Mouse (Mus musculus): ENCODE measurements around the gene Dmkn. TPM values are rescaled to one million over a fixed set of nuclear protein-coding genes. Genes with fewer than 3 reads are reported as not detected.

The Dmkn gene
- total RNA-seq (2014; rRNA removed) (0.71 and 7.9 TPM in 2 replicates), polyA plus RNA-seq (2015; fragmentation: Nextera tagmentation; extraction: Ambion mirVana) (4.5 and 4.9 TPM in 2 replicates)

DNA sequence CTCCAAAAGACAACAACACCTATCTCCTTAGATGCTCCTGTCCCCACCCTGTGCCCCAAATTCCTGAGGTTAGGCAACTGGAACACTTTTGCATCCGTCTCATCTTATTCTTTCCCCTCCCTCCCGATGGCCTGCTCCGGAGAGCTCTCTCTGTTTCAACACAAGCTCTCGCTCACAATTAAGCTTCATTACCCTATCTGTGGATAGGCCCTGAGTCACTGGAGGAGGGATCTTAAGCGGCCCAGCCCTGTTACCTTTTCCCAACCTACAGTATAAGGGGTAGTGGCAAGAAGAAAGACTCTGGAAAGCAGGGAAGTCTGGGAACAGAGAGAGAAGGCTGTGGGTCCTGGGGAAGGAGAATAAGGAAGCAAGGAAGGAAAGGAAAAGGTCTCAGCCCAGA lies at the start of gene Dmkn:
Gene Dmkn, plus strand, starts transcription at position 301 of the 400 bp plus-strand sequence.
- H3K4me3 ChIP-seq (ENCODE audit: low read depth, low read length): no peak within 1 kb of the TSS
- H3K9ac ChIP-seq (replicated peaks; ENCODE audit: low read length, poor library complexity, severe bottlenecking): no peak within 1 kb of the TSS
- no peak within 1 kb of the TSS for H3K27ac ChIP-seq (ENCODE audit: low read depth, low read length)
- DNase-seq (ENCODE audit: low spot score) (no peak), ATAC-seq (ENCODE audit: low FRiP score) (no peak)
- TF ChIP-seq CTCF (IDR thresholded peaks at IDR 0.05): no peak
- H3K4me1 ChIP-seq (ENCODE audit: insufficient read depth, low read length): no peaks in the 10 kb centered on the region
- H3K9me3 ChIP-seq (ENCODE audit: low read length): no peaks in the 10 kb centered on the region
- H3K4me2 ChIP-seq (ENCODE audit: low read depth, low read length, poor library complexity, severe bottlenecking): no peak within 1 kb of the TSS
- WGBS: 38% methylated on average over 5 of the region's 5 CpGs
- H3K27me3 ChIP-seq (ENCODE audit: insufficient read depth, low read length): no peaks in the 10 kb centered on the region
- H3K36me3 ChIP-seq (ENCODE audit: insufficient read depth, low read length): no peaks in the 10 kb centered on the region

DNA sequence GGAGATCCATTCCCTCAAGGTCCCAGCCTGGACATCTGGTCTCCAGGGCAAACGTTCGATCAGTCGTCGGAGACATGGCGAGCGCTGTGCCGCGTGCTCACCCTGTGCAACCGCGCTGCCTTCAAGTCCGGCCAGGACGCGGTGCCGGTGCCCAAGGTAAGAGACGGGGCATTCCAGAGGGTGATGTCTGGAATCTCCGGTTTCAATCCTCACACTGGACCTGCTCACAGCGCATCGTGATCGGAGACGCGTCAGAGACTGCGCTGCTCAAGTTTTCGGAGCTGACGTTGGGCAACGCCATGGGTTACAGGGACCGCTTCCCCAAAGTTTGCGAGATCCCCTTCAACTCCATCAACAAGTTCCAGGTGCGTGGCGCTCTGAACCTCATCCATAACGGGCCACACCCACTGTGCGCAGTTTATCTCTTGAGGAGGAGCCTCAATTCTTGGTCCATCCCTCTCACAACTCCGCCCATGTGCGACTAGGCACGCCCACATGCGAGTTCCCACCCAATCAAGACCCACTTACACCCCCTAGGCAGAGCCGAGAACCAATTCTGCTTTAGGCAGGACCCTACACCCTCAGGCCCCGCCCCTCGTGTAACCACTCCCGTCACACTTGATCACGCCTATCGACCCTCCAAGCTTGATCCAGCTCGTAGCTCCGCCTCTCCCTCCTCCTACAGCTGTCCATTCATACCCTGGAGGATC lies 46.4 kb upstream of the Dmkn start:
- no peak for TF ChIP-seq CTCF (IDR thresholded peaks at IDR 0.05)
- WGBS: 2% methylated on average over 43 of the region's 43 CpGs
- ATAC-seq (ENCODE audit: low FRiP score) (peak; percentile 91), DNase-seq (ENCODE audit: low spot score) (peak; percentile 84)
- Histone ChIP-seq H3K4me3 (ENCODE audit: low read depth, low read length) (peak overlapping the region; percentile 36), H3K9me3 (ENCODE audit: low read length) (no peaks in the 10 kb centered on the region), H3K27me3 (ENCODE audit: insufficient read depth, low read length) (peaks cover 18% of the 10 kb centered on the region), H3K9ac (replicated peaks; ENCODE audit: low read length, poor library complexity, severe bottlenecking) (0 out of 2 replicates have a peak overlapping the region, but pooled peaks have one; percentile 19), H3K4me2 (ENCODE audit: low read depth, low read length, poor library complexity, severe bottlenecking) (peak overlapping the region; percentile 62), H3K4me1 (ENCODE audit: insufficient read depth, low read length) (0 out of 2 replicates have a peak, but pooled peaks cover 3% of the 10 kb centered on the region), H3K27ac (ENCODE audit: low read depth, low read length) (no peak overlapping the region), H3K36me3 (ENCODE audit: insufficient read depth, low read length) (no peaks in the 10 kb centered on the region)

DNA sequence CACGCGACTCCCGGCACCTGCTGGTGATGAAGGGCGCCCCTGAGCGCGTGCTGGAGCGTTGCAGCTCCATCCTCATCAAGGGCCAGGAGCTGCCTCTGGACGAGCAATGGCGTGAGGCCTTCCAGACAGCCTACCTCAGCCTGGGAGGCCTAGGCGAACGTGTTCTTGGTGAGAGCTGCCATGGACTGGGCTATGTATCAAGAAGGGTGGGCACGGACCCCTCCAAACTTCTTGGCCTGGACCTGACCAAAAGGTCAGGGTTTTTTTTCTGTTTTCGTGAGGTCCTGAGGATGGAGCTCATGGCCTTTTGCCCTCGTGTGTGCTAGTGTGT lies 45.9 kb upstream of the Dmkn start:
- TF ChIP-seq CTCF (IDR thresholded peaks at IDR 0.05): peak; percentile 10; the same call in 1 of the 2 replicates
- Histone ChIP-seq H3K27ac (ENCODE audit: low read depth, low read length) (no peak overlapping the region), H3K27me3 (ENCODE audit: insufficient read depth, low read length) (peaks cover 18% of the 10 kb centered on the region), H3K4me1 (ENCODE audit: insufficient read depth, low read length) (0 out of 2 replicates have a peak, but pooled peaks cover 3% of the 10 kb centered on the region), H3K36me3 (ENCODE audit: insufficient read depth, low read length) (no peaks in the 10 kb centered on the region), H3K9me3 (ENCODE audit: low read length) (no peaks in the 10 kb centered on the region), H3K4me3 (ENCODE audit: low read depth, low read length) (peak overlapping the region; percentile 36), H3K9ac (replicated peaks; ENCODE audit: low read length, poor library complexity, severe bottlenecking) (peak overlapping the region; percentile 50; the same call in 1 of the 2 replicates), H3K4me2 (ENCODE audit: low read depth, low read length, poor library complexity, severe bottlenecking) (peak overlapping the region; percentile 62)
- ATAC-seq (ENCODE audit: low FRiP score): no peak
- no peak for DNase-seq (ENCODE audit: low spot score)
- WGBS: 9% methylated on average over 14 of the region's 14 CpGs

DNA sequence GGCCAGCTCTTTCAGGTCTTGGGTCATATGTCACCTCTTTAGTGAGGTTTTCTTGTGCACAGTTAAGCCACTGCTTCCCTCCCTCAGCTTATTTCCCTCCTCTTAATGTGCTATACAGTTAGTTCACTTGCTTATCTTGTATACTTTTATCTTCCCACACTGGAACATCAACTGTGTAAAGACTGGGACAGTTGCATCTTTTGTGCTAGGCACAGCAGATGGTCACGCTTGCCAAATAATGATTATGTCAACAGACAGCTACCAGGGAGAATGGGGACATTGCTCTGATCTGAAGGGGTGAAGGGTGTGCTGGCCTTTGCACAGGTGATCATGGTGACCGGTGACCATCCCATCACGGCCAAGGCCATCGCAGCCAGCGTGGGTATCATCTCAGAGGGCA lies 43.9 kb upstream of the Dmkn start:
- no peak overlapping the region for H3K9ac ChIP-seq (replicated peaks; ENCODE audit: low read length, poor library complexity, severe bottlenecking)
- DNase-seq (ENCODE audit: low spot score): no peak
- 98% methylated on average over 5 of the region's 5 CpGs for WGBS
- H3K4me1 ChIP-seq (ENCODE audit: insufficient read depth, low read length): 0 out of 2 replicates have a peak, but pooled peaks cover 3% of the 10 kb centered on the region
- H3K9me3 ChIP-seq (ENCODE audit: low read length): no peaks in the 10 kb centered on the region
- H3K36me3 ChIP-seq (ENCODE audit: insufficient read depth, low read length): no peaks in the 10 kb centered on the region
- no peak overlapping the region for H3K4me2 ChIP-seq (ENCODE audit: low read depth, low read length, poor library complexity, severe bottlenecking)
- no peak for TF ChIP-seq CTCF (IDR thresholded peaks at IDR 0.05)
- H3K27ac ChIP-seq (ENCODE audit: low read depth, low read length): no peak overlapping the region
- H3K27me3 ChIP-seq (ENCODE audit: insufficient read depth, low read length): peaks cover 18% of the 10 kb centered on the region
- no peak overlapping the region for H3K4me3 ChIP-seq (ENCODE audit: low read depth, low read length)
- no peak for ATAC-seq (ENCODE audit: low FRiP score)

DNA sequence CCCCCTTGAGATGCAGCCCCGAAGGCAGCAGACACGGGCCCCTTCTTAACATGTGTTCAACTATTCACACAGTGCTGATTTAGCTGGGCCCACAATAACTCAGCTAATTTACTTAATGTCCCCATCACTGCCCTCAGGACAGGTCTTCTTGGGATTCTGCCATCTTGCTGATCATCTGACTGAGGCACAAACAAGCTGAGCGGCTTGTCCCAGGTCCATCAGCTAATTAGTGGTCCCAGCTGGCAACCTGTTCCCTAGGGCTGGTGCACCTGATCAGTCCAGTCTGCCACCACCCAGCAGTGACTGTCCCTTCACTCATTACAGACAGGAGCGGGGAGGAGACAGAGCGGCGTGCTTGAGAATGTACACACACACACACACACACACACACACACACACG lies 42.3 kb upstream of the Dmkn start:
- Histone ChIP-seq H3K27me3 (ENCODE audit: insufficient read depth, low read length) (peaks cover 10% of the 10 kb centered on the region; the same call in 1 of the 2 replicates), H3K9me3 (ENCODE audit: low read length) (no peaks in the 10 kb centered on the region), H3K27ac (ENCODE audit: low read depth, low read length) (no peak overlapping the region), H3K4me1 (ENCODE audit: insufficient read depth, low read length) (0 out of 2 replicates have a peak, but pooled peaks cover 3% of the 10 kb centered on the region), H3K9ac (replicated peaks; ENCODE audit: low read length, poor library complexity, severe bottlenecking) (no peak overlapping the region), H3K36me3 (ENCODE audit: insufficient read depth, low read length) (no peaks in the 10 kb centered on the region; the same call in 1 of the 2 replicates), H3K4me2 (ENCODE audit: low read depth, low read length, poor library complexity, severe bottlenecking) (no peak overlapping the region), H3K4me3 (ENCODE audit: low read depth, low read length) (no peak overlapping the region)
- DNase-seq (ENCODE audit: low spot score): peak; percentile 41
- ATAC-seq (ENCODE audit: low FRiP score): no peak
- WGBS: 62% methylated on average over 7 of the region's 7 CpGs
- no peak for TF ChIP-seq CTCF (IDR thresholded peaks at IDR 0.05)

DNA sequence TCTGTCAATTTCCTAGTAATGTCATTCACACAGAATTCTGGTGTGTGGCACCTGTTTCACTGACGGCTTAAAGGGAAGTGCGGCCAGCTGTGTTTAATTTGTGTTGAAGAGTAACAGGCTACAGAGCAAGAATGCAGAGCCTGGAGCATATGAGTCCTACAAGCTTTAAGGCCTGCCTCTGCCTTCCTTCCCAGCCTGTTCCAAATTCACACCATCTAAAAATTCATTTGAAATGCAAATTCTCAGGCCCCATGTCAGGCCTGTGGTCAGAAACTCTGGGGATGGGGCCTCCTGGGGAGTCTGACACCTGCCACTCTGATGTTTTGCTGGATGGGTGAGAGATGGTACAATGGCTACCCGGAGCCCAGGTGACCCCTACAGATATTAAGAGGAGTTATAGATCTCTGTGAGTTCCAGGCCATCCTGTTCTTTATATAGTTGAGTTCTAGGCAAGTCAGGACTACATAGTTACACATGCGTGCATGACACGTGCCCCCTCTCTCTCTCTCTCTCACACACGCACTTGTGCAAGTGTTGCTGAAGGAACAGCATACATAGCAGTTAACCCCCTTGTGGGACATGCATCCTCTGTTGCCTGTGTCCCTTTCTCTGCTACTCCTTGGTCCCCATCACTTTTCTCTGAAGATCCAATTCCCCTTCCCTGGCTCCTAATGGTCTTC lies 40.1 kb upstream of the Dmkn start:
- no peak overlapping the region for H3K4me2 ChIP-seq (ENCODE audit: low read depth, low read length, poor library complexity, severe bottlenecking)
- H3K4me1 ChIP-seq (ENCODE audit: insufficient read depth, low read length): peaks cover 4% of the 10 kb centered on the region; the same call in 1 of the 2 replicates
- no peaks in the 10 kb centered on the region for H3K27me3 ChIP-seq (ENCODE audit: insufficient read depth, low read length)
- H3K9me3 ChIP-seq (ENCODE audit: low read length): no peaks in the 10 kb centered on the region
- ATAC-seq (ENCODE audit: low FRiP score): no peak
- peaks cover 2% of the 10 kb centered on the region; the same call in 1 of the 2 replicates for H3K36me3 ChIP-seq (ENCODE audit: insufficient read depth, low read length)
- no peak overlapping the region for H3K4me3 ChIP-seq (ENCODE audit: low read depth, low read length)
- DNase-seq (ENCODE audit: low spot score): no peak
- no peak overlapping the region for H3K27ac ChIP-seq (ENCODE audit: low read depth, low read length)
- TF ChIP-seq CTCF (IDR thresholded peaks at IDR 0.05): no peak
- H3K9ac ChIP-seq (replicated peaks; ENCODE audit: low read length, poor library complexity, severe bottlenecking): no peak overlapping the region
- WGBS: 83% methylated on average over 6 of the region's 6 CpGs
